Mouse (Mus musculus) CH12.LX (cell line): ENCODE results near the gene Tex12. TPM values are rescaled to one million over a fixed set of nuclear protein-coding genes. Genes with fewer than 3 reads are reported as not detected.

Experiments
- DNase-seq: peaks from one replicate; pipeline ENCODE4 v3.0.0-alpha.2; 2013; ENCODE audit errors: extremely low read depth
- H3K27ac ChIP-seq: 2 replicates; pipeline ENCODE4 v1.5.1; 2012; ENCODE audit warnings: low read depth, mild to moderate bottlenecking, control low read depth, moderate library complexity; ENCODE audit not compliant: insufficient read depth
- H3K27me3 ChIP-seq: replicated peaks from 2 replicates; pipeline ENCODE3; 2012; ENCODE audit warnings: inconsistent platforms
- H3K36me3 ChIP-seq, 2 experiments: replicated peaks in 1 of 2; 2 replicates each; pipeline versions ENCODE3 to v1.6.1; 2012; ENCODE audit warnings: inconsistent platforms in 1 of 2, low read length in 1 of 2, mild to moderate bottlenecking in 1 of 2, mixed read lengths in 1 of 2, moderate library complexity in 1 of 2; ENCODE audit not compliant: control insufficient read depth in 1 of 2, insufficient read depth in 1 of 2
- H3K4me1 ChIP-seq, 2 experiments: 2 replicates each; pipeline ENCODE4 v1.6.1; 2012; ENCODE audit warnings: inconsistent platforms in 1 of 2, moderate library complexity in 1 of 2; ENCODE audit not compliant: insufficient read depth in 2 of 2, control insufficient read depth in 1 of 2
- H3K4me2 ChIP-seq: 2 replicates; pipeline ENCODE4 v1.6.1; 2012; ENCODE audit warnings: low read depth, mild to moderate bottlenecking, control low read depth; ENCODE audit not compliant: poor library complexity, insufficient read depth, severe bottlenecking
- H3K4me3 ChIP-seq, 3 experiments: fragments of 150-350 bp in 1 of 3; sonication (generic) in 1 of 3; replicated peaks in 1 of 3; 2 replicates each; pipeline versions ENCODE3 to v1.5.1; 2011 to 2012; ENCODE audit warnings: low read depth in 2 of 3, low read length in 2 of 3, mild to moderate bottlenecking in 2 of 3, moderate library complexity in 2 of 3, control low read depth in 1 of 3, improper control_type of control experiment in 1 of 3, inconsistent platforms in 1 of 3, mixed read lengths in 1 of 3; ENCODE audit not compliant: poor library complexity in 1 of 3
- H3K79me2 ChIP-seq: replicated peaks from 2 replicates; pipeline ENCODE4 v1.6.1; 2012; ENCODE audit warnings: mild to moderate bottlenecking, moderate library complexity; ENCODE audit not compliant: control insufficient read depth, poor library complexity, insufficient read depth, severe bottlenecking; ENCODE audit errors: extremely low read depth
- H3K9ac ChIP-seq: 2 replicates; pipeline ENCODE4 v1.6.1; 2012; ENCODE audit warnings: low read depth, mild to moderate bottlenecking, control low read depth, moderate library complexity; ENCODE audit not compliant: insufficient read depth
- H3K9me3 ChIP-seq: replicated peaks from 2 replicates; pipeline ENCODE3; 2012; ENCODE audit warnings: low read length, inconsistent platforms, mixed read lengths
- BHLHE40 ChIP-seq: IDR thresholded peaks from 2 replicates; pipeline ENCODE4 v1.6.1; 2011; ENCODE audit warnings: mild to moderate bottlenecking, low read depth, low read length, improper control_type of control experiment
- CHD1 ChIP-seq: IDR thresholded peaks from 2 replicates; pipeline ENCODE4 v1.6.1; 2012; ENCODE audit warnings: low read depth, low read length, improper control_type of control experiment, inconsistent platforms
- CHD2 ChIP-seq: IDR thresholded peaks from 2 replicates; pipeline ENCODE4 v1.6.1; 2011; ENCODE audit warnings: low read length, improper control_type of control experiment
- CTCF ChIP-seq, 2 experiments: IDR thresholded peaks in 1 of 2; conservative IDR thresholded peaks in 1 of 2; 2 replicates each; pipeline ENCODE4 v1.5.1; 2011 to 2012; ENCODE audit warnings: low read depth in 2 of 2, low read length in 2 of 2, improper control_type of control experiment in 1 of 2, inconsistent platforms in 1 of 2, mild to moderate bottlenecking in 1 of 2, moderate library complexity in 1 of 2
- EP300 ChIP-seq: IDR thresholded peaks from 2 replicates; pipeline ENCODE4 v1.6.1; 2011; ENCODE audit warnings: low read length, improper control_type of control experiment
- ETS1 ChIP-seq: conservative IDR thresholded peaks from 2 replicates; pipeline ENCODE4 v1.6.1; 2012; ENCODE audit warnings: low read depth, mild to moderate bottlenecking, inconsistent platforms, low read length, improper control_type of control experiment, moderate library complexity
- GABPA ChIP-seq: IDR thresholded peaks from 2 replicates; pipeline ENCODE4 v1.6.1; 2012; ENCODE audit warnings: low read depth, low read length, improper control_type of control experiment, inconsistent platforms; ENCODE audit not compliant: insufficient replicate concordance
- HCFC1 ChIP-seq: IDR thresholded peaks from 2 replicates; pipeline ENCODE4 v1.6.1; 2012; ENCODE audit warnings: low read depth, mild to moderate bottlenecking, inconsistent platforms, low read length, improper control_type of control experiment
- IRF4 ChIP-seq: IDR thresholded peaks from 2 replicates; pipeline ENCODE4 v1.6.1; 2014; ENCODE audit warnings: low read depth, mild to moderate bottlenecking, inconsistent platforms, low read length, improper control_type of control experiment
- JUN ChIP-seq: IDR thresholded peaks from 2 replicates; pipeline ENCODE4 v1.6.1; 2011; ENCODE audit warnings: low read depth, mild to moderate bottlenecking, low read length, improper control_type of control experiment, moderate library complexity; ENCODE audit not compliant: insufficient read depth
- JUND ChIP-seq: conservative IDR thresholded peaks from 2 replicates; pipeline ENCODE4 v1.6.1; 2011; ENCODE audit warnings: low read depth, low read length, improper control_type of control experiment
- KAT2A ChIP-seq: IDR thresholded peaks from 2 replicates; pipeline ENCODE4 v1.6.1; 2012; ENCODE audit warnings: low read length, improper control_type of control experiment, inconsistent platforms; ENCODE audit not compliant: insufficient replicate concordance
- MAFK ChIP-seq: IDR thresholded peaks from 2 replicates; pipeline ENCODE4 v1.6.1; 2011; ENCODE audit warnings: low read length, improper control_type of control experiment; ENCODE audit not compliant: insufficient replicate concordance
- MAZ ChIP-seq: IDR thresholded peaks from 2 replicates; pipeline ENCODE4 v1.6.1; 2012; ENCODE audit warnings: low read depth, mild to moderate bottlenecking, inconsistent platforms, low read length, improper control_type of control experiment, moderate library complexity
- MEF2A ChIP-seq: IDR thresholded peaks from 2 replicates; pipeline ENCODE4 v1.6.1; 2014; ENCODE audit warnings: low read depth, mild to moderate bottlenecking, inconsistent platforms, low read length, improper control_type of control experiment, borderline replicate concordance
- MXI1 ChIP-seq: IDR thresholded peaks from 2 replicates; pipeline ENCODE4 v1.6.1; 2011; ENCODE audit warnings: mild to moderate bottlenecking, low read depth, low read length, improper control_type of control experiment
- NRF1 ChIP-seq: IDR thresholded peaks from 2 replicates; pipeline ENCODE4 v1.6.1; 2014; ENCODE audit warnings: low read depth, mild to moderate bottlenecking, inconsistent platforms, low read length, improper control_type of control experiment, moderate library complexity
- PAX5 ChIP-seq: IDR thresholded peaks from 2 replicates; pipeline ENCODE4 v1.6.1; 2012; ENCODE audit warnings: low read length, inconsistent platforms, mixed read lengths
- POLR2A ChIP-seq: IDR thresholded peaks from 2 replicates; pipeline ENCODE4 v1.6.1; 2011; ENCODE audit warnings: low read depth, mild to moderate bottlenecking, improper control_type of control experiment, low read length
- POLR2AphosphoS2 ChIP-seq: IDR thresholded peaks from 2 replicates; pipeline ENCODE4 v1.6.1; 2011; ENCODE audit warnings: low read depth, low read length, improper control_type of control experiment
- RAD21 ChIP-seq: IDR thresholded peaks from 2 replicates; pipeline ENCODE4 v1.6.1; 2011; ENCODE audit warnings: low read depth, mild to moderate bottlenecking, low read length, improper control_type of control experiment, moderate library complexity
- RCOR1 ChIP-seq: conservative IDR thresholded peaks from 2 replicates; pipeline ENCODE4 v1.6.1; 2012; ENCODE audit warnings: low read depth, mild to moderate bottlenecking, inconsistent platforms, low read length, improper control_type of control experiment
- SIN3A ChIP-seq: IDR thresholded peaks from 2 replicates; pipeline ENCODE4 v1.6.1; 2012; ENCODE audit warnings: low read length, improper control_type of control experiment, inconsistent platforms
- TBP ChIP-seq: conservative IDR thresholded peaks from 2 replicates; pipeline ENCODE4 v1.6.1; 2011; ENCODE audit warnings: low read depth, low read length, improper control_type of control experiment
- TCF12 ChIP-seq: IDR thresholded peaks from 2 replicates; pipeline ENCODE4 v1.6.1; 2014; ENCODE audit warnings: low read depth, mild to moderate bottlenecking, inconsistent platforms, low read length, improper control_type of control experiment
- ZNF384 ChIP-seq: IDR thresholded peaks from 2 replicates; pipeline ENCODE4 v1.6.1; 2012; ENCODE audit warnings: low read depth, low read length, improper control_type of control experiment, inconsistent platforms
- dilution Hi-C: fragments of 300-500 bp; cut with MboI; formaldehyde crosslinking; loops from 2 replicates; pipeline ENCODE4 v1.14.3; 2020; ENCODE audit warnings: low sequenced_read_pairs; ENCODE audit not compliant: extremely low pct_unique_long_range_greater_than_20kb, extremely low pct_ligation_motif_present
- in situ Hi-C: fragments of 300-500 bp; cut with MboI; formaldehyde crosslinking; loops from 3 replicates; pipeline ENCODE4 v1.14.3; 2019; ENCODE audit warnings: low sequenced_read_pairs, low pct_ligation_motif_present, low pct_unique_long_range_greater_than_20kb, mixed read lengths
- polyA plus RNA-seq: library from polyadenylated mRNA; unstranded; fragments of >175 nt; gene quantifications from 2 replicates; pipeline ENCODE4 v1.2.1, GENCODE M21; 2012; ENCODE audit warnings: low read depth; ENCODE audit not compliant: insufficient read length
- total RNA-seq, 2 experiments: library from RNA; depleted of rRNA; stranded (reverse); fragments of 300-350 nt in 1 of 2; fragments of >200 nt in 1 of 2; gene quantifications; 2 replicates each; pipeline ENCODE4 v1.2.3; 2012 to 2014

The Tex12 gene
- total and polyA plus RNA-seq, 3 experiments, result not detected

- no peak within 1 kb of the TSS for H3K9ac ChIP-seq
- peak within 1 kb of the TSS; percentile 54 for H3K27ac ChIP-seq
- dilution Hi-C loops, result no loop called here
These were observed 6.1 kb downstream of the Tex12 start, which contains the start of gene Bco2 for GRCm38 (mm10) chr9:50555094-50555446. Bco2 (minus strand) TSS chr9:50555181.

GRCm38 (mm10) chr9:50554241-50555093 is 6.7 kb downstream of the Tex12 start, which contains the start of gene Il18:
Il18 (plus strand) TSS chr9:50554827.
- Histone ChIP-seq H3K27ac (peak within 1 kb of the TSS; percentile 54), H3K4me3 (peak within 1 kb of the TSS in 2 of 3 experiments; percentile 10 to 30)
- DNase-seq, result peak; percentile 87
- in situ Hi-C loops, result no loop called here
- TF ChIP-seq IRF4, result peak; percentile 68; the same call in 1 of the 2 replicates
- TF ChIP-seq MXI1, result no peak
- no peak for TF ChIP-seq CHD2
- no peak; the same call in none of the 2 replicates for TF ChIP-seq RAD21
- peak; percentile 39; the same call in 1 of the 2 replicates for TF ChIP-seq MAFK
- TF ChIP-seq CTCF (conservative IDR thresholded peaks at IDR 0.05 in 1 of 2, IDR thresholded peaks at IDR 0.05 in 1 of 2; ENCODE audit: low read depth in 2 of 2, low read length in 2 of 2), result no peak
- TF ChIP-seq ETS1, result peak; percentile 79
- peak; percentile 76 for TF ChIP-seq MEF2A
- no peak for TF ChIP-seq KAT2A
- no peak for TF ChIP-seq TBP
- TF ChIP-seq ZNF384, result no peak
- no peak for TF ChIP-seq TCF12
- TF ChIP-seq JUN, result no peak
- no peak for TF ChIP-seq GABPA
- TF ChIP-seq BHLHE40, result peak; percentile 67
- no peak for TF ChIP-seq MAZ
- no peak for TF ChIP-seq SIN3A
- no peak for TF ChIP-seq JUND
- TF ChIP-seq PAX5, result no peak
- no peak; the same call in 1 of the 2 replicates for TF ChIP-seq POLR2A
- no peak for TF ChIP-seq NRF1
- no peak; the same call in 1 of the 2 replicates for TF ChIP-seq HCFC1
- no peak for TF ChIP-seq POLR2AphosphoS2
- TF ChIP-seq EP300, result peak; percentile 55
- TF ChIP-seq, all 38 proteins: peak for 6
- dilution Hi-C loops, result no loop called here
- H3K79me2 ChIP-seq, result 0 out of 2 replicates have a peak, but pooled peaks cover 2% of the 10 kb centered on the region
- no peaks in the 10 kb centered on the region for H3K36me3 ChIP-seq
- peaks cover 3% of the 10 kb centered on the region for H3K27me3 ChIP-seq
- H3K9ac ChIP-seq, result peak within 1 kb of the TSS; percentile 39; the same call in 1 of the 2 replicates
- no peaks in the 10 kb centered on the region for H3K9me3 ChIP-seq
- H3K4me1 ChIP-seq, result peaks cover 20 to 39% of the 10 kb centered on the region in 2 experiments
- peak within 1 kb of the TSS; percentile 94 for H3K4me2 ChIP-seq

More at GRCm38 (mm10) chr9:50555094-50555446, 6.1 kb downstream of the Tex12 start, which contains the start of gene Bco2:
- H3K27me3 ChIP-seq, result peaks cover 3% of the 10 kb centered on the region
- DNase-seq, result no peak
- H3K4me3 ChIP-seq, result peak within 1 kb of the TSS in 2 of 3 experiments; percentile 10 to 30
- H3K36me3 ChIP-seq, result no peaks in the 10 kb centered on the region
- in situ Hi-C loops, result no loop called here
- no peaks in the 10 kb centered on the region for H3K9me3 ChIP-seq
- H3K4me2 ChIP-seq, result peak within 1 kb of the TSS; percentile 94
- 0 out of 2 replicates have a peak, but pooled peaks cover 2% of the 10 kb centered on the region for H3K79me2 ChIP-seq
- H3K4me1 ChIP-seq, result peaks cover 16 to 39% of the 10 kb centered on the region in 2 experiments
- TF ChIP-seq RCOR1 (no peak), CHD1 (0 out of 2 replicates have a peak, but pooled peaks have one; percentile 29), MAFK (0 out of 2 replicates have a peak, but pooled peaks have one; percentile 2)
